Mouse (Mus musculus) right cerebral cortex, postnatal 10 days (tissue): ENCODE measurements around the gene Efcab6.
A peak's percentile ranks its signal among the peaks of the same experiment; 100 is the strongest.
"Not testable (repeated sequence)": the region's sequence is repeated elsewhere in the genome, so short reads cannot be mapped to it uniquely, and the experiment has no call there.

Experiments used
- DNase-seq, 2 experiments: peaks; one replicate each; pipeline ENCODE4 v3.0.0; 2021; ENCODE audit warnings: low spot score in 2 of 2

Efcab6 gene

GRCm38 (mm10) chr15:84065140-84065539 is at the start of gene Efcab6:
TSS of gene Efcab6 (minus strand) at chr15:84065379.
- peak; percentile 87 to 90 for DNase-seq

- DNase-seq = no peak
Observed at GRCm38 (mm10) chr15:84113873-84114272, 48.7 kb upstream of the Efcab6 start.

- DNase-seq = no peak
Observed at GRCm38 (mm10) chr15:84108899-84109298, 43.7 kb upstream of the Efcab6 start.

GRCm38 (mm10) chr15:84105924-84106500 is 40.8 kb upstream of the Efcab6 start:
- DNase-seq = no peak

- peak; percentile 78 to 80 for DNase-seq
Observed at GRCm38 (mm10) chr15:84105105-84105923, 40.1 kb upstream of the Efcab6 start, which contains the start of gene Sult4a1. TSS of gene Sult4a1 (minus strand) at chr15:84105754.

GRCm38 (mm10) chr15:84104626-84105025 is 39.4 kb upstream of the Efcab6 start:
- DNase-seq = peak in 1 of 2 experiments; percentile 61

GRCm38 (mm10) chr15:84097536-84097935 is 32.4 kb upstream of the Efcab6 start:
- not testable (repeated sequence) for DNase-seq

- DNase-seq = peak; percentile 66 to 67
Observed at GRCm38 (mm10) chr15:84096051-84096450, 30.9 kb upstream of the Efcab6 start.

GRCm38 (mm10) chr15:84094921-84095320 is 29.7 kb upstream of the Efcab6 start:
- DNase-seq = no peak

- DNase-seq = no peak
Observed at GRCm38 (mm10) chr15:84086775-84087174, 21.6 kb upstream of the Efcab6 start.

GRCm38 (mm10) chr15:84086364-84086763 is 21.2 kb upstream of the Efcab6 start:
- DNase-seq = no peak

- DNase-seq = peak in 1 of 2 experiments; percentile 35
Observed at GRCm38 (mm10) chr15:84080069-84080468, 14.9 kb upstream of the Efcab6 start.

GRCm38 (mm10) chr15:84079519-84079918 is 14.3 kb upstream of the Efcab6 start:
- no peak for DNase-seq

GRCm38 (mm10) chr15:84078667-84079066 is 13.5 kb upstream of the Efcab6 start:
- peak in 1 of 2 experiments; percentile 78 for DNase-seq

- no peak for DNase-seq
Observed at GRCm38 (mm10) chr15:84077151-84077550, 12.0 kb upstream of the Efcab6 start.

- DNase-seq = no peak
Observed at GRCm38 (mm10) chr15:84074705-84075185, 9.6 kb upstream of the Efcab6 start.

GRCm38 (mm10) chr15:84073911-84074704 is 8.9 kb upstream of the Efcab6 start:
- DNase-seq = peak; percentile 77 to 82

- no peak for DNase-seq
Observed at GRCm38 (mm10) chr15:84073058-84073457, 7.9 kb upstream of the Efcab6 start.

GRCm38 (mm10) chr15:84072226-84072625 is 7.0 kb upstream of the Efcab6 start:
- peak; percentile 92 to 93 for DNase-seq

GRCm38 (mm10) chr15:84070116-84070676 is 5.0 kb upstream of the Efcab6 start:
- DNase-seq = no peak

GRCm38 (mm10) chr15:84069455-84070050 is 4.4 kb upstream of the Efcab6 start:
- no peak for DNase-seq
